Mouse (Mus musculus) brain, embryonic 14.5 days (tissue): ENCODE results near the gene Frmpd4. TPM values are rescaled to one million over a fixed set of nuclear protein-coding genes. Genes with fewer than 3 reads are reported as not detected.

Experiments used
- DNase-seq: peaks from one replicate; pipeline ENCODE4 v3.0.0-alpha.2; 2011; ENCODE audit warnings: low read depth
- CTCF ChIP-seq: fragments of 200-500 bp; IDR thresholded peaks from 2 replicates; pipeline ENCODE4 v1.5.1; 2012; ENCODE audit warnings: inconsistent platforms, mild to moderate bottlenecking, moderate library complexity, borderline replicate concordance; ENCODE audit not compliant: insufficient read depth, insufficient read length; ENCODE audit errors: extremely low read depth
- POLR2A ChIP-seq: fragments of 200-500 bp; IDR thresholded peaks from 2 replicates; pipeline ENCODE4 v1.6.1; 2012; ENCODE audit warnings: mild to moderate bottlenecking, inconsistent platforms, borderline replicate concordance; ENCODE audit not compliant: poor library complexity, insufficient read depth, insufficient read length, severe bottlenecking; ENCODE audit errors: extremely low read depth
- polyA plus RNA-seq: library from polyadenylated mRNA; depleted of rRNA; stranded (reverse); fragments of >200 nt; gene quantifications from 2 replicates; pipeline ENCODE4 v1.2.3, GENCODE M21; 2012

Frmpd4 gene
- polyA plus RNA-seq, 1 experiment: 1.5 TPM

GRCm38 (mm10) chrX:168338212-168338611 lies 238.8 kb downstream of the Frmpd4 start:
- TF ChIP-seq CTCF: no peak
- no peak for TF ChIP-seq POLR2A
- DNase-seq: no peak

GRCm38 (mm10) chrX:168325161-168325560 lies 251.9 kb downstream of the Frmpd4 start:
- TF ChIP-seq CTCF: no peak
- TF ChIP-seq POLR2A: no peak
- DNase-seq: no peak

- TF ChIP-seq POLR2A: no peak
- no peak for TF ChIP-seq CTCF
- DNase-seq: no peak
Measured at GRCm38 (mm10) chrX:168312158-168312557, 264.9 kb downstream of the Frmpd4 start.

- TF ChIP-seq CTCF (no peak), POLR2A (no peak)
- no peak for DNase-seq
Measured at GRCm38 (mm10) chrX:168310143-168310542, 266.9 kb downstream of the Frmpd4 start.

GRCm38 (mm10) chrX:168292506-168292905 lies 284.5 kb downstream of the Frmpd4 start:
- no peak for TF ChIP-seq POLR2A
- TF ChIP-seq CTCF: no peak
- DNase-seq: no peak

- TF ChIP-seq POLR2A: no peak
- TF ChIP-seq CTCF: no peak
Measured at GRCm38 (mm10) chrX:168207034-168207433, 370.0 kb downstream of the Frmpd4 start.

GRCm38 (mm10) chrX:168191944-168192343 lies 385.1 kb downstream of the Frmpd4 start:
- TF ChIP-seq CTCF (no peak), POLR2A (no peak)
- DNase-seq: peak; percentile 44

More at GRCm38 (mm10) chrX:168207034-168207433, 370.0 kb downstream of the Frmpd4 start:
- DNase-seq: no peak

GRCm38 (mm10) chrX:168189563-168189962 lies 387.5 kb downstream of the Frmpd4 start:
- no peak for DNase-seq
- TF ChIP-seq CTCF (no peak), POLR2A (no peak)

GRCm38 (mm10) chrX:168163001-168163400 lies 414.0 kb downstream of the Frmpd4 start:
- TF ChIP-seq CTCF (no peak), POLR2A (no peak)
- DNase-seq: no peak

- DNase-seq: peak; percentile 2
Measured at GRCm38 (mm10) chrX:168158866-168159265, 418.2 kb downstream of the Frmpd4 start.

GRCm38 (mm10) chrX:168141051-168141450 lies 436.0 kb downstream of the Frmpd4 start:
- TF ChIP-seq POLR2A (no peak), CTCF (no peak)
- DNase-seq: no peak

More at GRCm38 (mm10) chrX:168158866-168159265, 418.2 kb downstream of the Frmpd4 start:
- TF ChIP-seq POLR2A (no peak), CTCF (no peak)

- TF ChIP-seq CTCF (no peak), POLR2A (no peak)
- DNase-seq: no peak
Measured at GRCm38 (mm10) chrX:168124043-168124442, 453.0 kb downstream of the Frmpd4 start.

- TF ChIP-seq CTCF: no peak
- no peak for TF ChIP-seq POLR2A
- DNase-seq: no peak
Measured at GRCm38 (mm10) chrX:168123589-168123965, 453.5 kb downstream of the Frmpd4 start.

GRCm38 (mm10) chrX:168122806-168123588 lies 454.0 kb downstream of the Frmpd4 start:
- no peak; the same call in 1 of the 2 replicates for TF ChIP-seq CTCF
- TF ChIP-seq POLR2A: no peak
- peak; percentile 61 for DNase-seq
